Mouse (Mus musculus) megakaryocyte, embryonic 14.5 days (primary cell): Measurements from ENCODE around the gene Alox5.

Source experiments
- FLI1 ChIP-seq: IDR thresholded peaks from 2 replicates; pipeline ENCODE4 v1.6.1; 2012; ENCODE audit warnings: low read length, inconsistent platforms, mixed read lengths
- GATA1 ChIP-seq: IDR thresholded peaks from 3 replicates; pipeline ENCODE4 v1.6.1; 2012; ENCODE audit warnings: mixed read lengths, low read length, inconsistent platforms, borderline replicate concordance

GRCm38 (mm10) chr6:116412546-116413325 lies 48.2 kb downstream of the Alox5 start:
- no peak for TF ChIP-seq GATA1
- no peak for TF ChIP-seq FLI1
